Mouse (Mus musculus) fat pad, adult 2 months (tissue): Measurements from ENCODE around the gene Ppm1j.
"Not testable (repeated sequence)": the region's sequence is repeated elsewhere in the genome, so short reads cannot be mapped to it uniquely, and the experiment has no call there.

Experiments
- DNase-seq: peaks from one replicate; pipeline ENCODE4 v3.0.0-alpha.2; 2011; ENCODE audit warnings: low read depth, low spot score; ENCODE audit errors: extremely low read depth

The Ppm1j gene

DNA sequence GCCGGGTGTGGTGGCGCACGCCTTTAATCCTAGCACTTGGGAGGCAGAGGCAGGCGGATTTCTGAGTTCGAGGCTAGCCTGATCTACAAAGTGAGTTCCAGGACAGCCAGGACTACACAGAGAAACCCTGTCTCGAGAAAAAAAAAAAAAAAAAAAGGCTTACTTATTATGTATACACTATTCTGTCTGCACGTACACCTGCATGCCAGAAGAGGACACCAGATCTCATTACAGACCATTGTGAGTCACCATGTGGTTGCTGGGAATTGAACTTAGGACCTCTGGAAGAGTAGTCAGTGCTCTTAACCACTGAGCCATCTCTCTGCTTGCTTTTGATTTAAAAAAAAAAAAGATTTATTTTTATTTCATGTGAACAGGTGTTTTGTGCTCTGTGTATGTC is 32.4 kb downstream of the Ppm1j start:
- DNase-seq, result not testable (repeated sequence)

DNA sequence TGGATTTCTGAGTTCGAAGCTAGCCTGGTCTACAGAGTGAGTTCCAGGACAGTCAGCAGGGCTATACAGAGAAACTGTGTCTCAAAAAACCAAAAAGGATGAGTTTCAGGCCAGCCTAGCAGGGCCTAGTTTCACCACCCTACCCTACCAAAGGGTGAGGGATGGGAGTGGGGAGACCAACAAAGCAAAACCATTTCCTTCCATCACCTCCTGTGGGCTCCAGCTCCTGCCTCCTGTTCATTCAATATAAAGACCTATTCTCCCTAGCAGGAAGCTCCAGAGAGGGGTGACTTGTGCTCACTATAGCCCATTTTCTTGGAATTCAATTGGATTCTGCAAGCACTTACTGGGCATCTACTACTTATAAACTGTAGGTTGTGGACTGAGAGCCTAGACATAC is 33.9 kb downstream of the Ppm1j start:
- DNase-seq, result no peak

DNA sequence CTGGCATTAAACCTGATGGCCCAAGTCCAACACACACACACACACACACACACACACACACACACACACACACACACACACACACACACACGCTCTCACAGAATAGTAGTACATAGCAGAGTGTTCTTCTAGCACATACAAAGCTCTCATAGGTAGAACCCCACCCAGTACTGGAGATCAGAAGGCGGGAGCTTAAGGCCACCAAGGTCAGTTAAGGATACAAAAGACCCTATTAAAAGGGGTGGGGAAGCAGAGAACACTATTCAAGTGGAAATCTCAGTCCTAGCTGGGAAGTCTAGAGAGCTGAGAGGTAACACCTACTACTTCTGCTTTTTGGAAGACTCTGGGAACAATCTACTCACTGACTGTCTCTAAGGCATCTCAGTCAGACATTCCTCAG is 34.5 kb downstream of the Ppm1j start:
- no peak for DNase-seq

DNA sequence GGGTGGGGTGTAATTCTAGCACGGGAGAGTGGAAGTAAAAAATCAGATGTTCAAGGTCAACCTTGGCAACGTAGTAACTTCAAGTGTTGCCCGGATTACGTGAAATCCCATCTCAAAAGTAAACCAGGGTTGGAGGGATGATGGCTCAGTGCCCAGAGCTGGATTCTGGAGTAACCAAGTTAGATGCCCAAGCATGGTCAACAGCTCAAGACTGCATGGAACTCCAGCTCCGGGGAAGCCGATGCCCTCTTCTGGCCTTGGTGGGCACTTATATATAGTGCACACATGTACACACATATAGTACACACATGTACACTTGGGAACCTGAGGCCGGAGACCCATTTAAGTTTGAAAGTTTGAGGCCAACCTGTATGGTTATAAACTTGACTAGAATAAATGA is 35.3 kb downstream of the Ppm1j start:
- DNase-seq, result no peak

DNA sequence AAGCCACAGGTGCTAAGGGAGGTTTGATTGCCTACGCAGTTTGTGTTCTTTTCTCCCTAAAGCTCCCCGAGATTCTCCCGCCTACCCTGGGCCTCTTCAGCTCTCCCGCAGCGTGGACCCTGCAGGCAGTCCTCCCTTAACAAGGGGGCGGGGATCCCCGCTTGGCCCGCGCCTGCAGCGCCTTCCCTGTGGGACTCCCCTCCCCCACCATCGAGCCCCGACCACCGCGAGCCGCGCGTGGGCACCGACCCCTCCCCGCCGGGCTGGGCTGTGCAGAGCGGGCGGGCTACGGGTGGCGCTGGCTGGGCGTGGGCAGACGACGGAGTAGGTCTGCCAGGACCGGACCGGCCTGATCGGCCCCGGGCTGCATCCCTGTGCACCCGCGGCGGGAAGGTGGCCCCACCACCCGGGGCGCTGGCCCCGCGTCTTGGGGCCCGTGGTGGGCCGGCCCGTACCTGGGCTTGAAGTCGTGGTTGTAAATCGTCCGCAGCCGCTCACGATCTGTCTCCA is 36.7 kb downstream of the Ppm1j start:
- no peak for DNase-seq

DNA sequence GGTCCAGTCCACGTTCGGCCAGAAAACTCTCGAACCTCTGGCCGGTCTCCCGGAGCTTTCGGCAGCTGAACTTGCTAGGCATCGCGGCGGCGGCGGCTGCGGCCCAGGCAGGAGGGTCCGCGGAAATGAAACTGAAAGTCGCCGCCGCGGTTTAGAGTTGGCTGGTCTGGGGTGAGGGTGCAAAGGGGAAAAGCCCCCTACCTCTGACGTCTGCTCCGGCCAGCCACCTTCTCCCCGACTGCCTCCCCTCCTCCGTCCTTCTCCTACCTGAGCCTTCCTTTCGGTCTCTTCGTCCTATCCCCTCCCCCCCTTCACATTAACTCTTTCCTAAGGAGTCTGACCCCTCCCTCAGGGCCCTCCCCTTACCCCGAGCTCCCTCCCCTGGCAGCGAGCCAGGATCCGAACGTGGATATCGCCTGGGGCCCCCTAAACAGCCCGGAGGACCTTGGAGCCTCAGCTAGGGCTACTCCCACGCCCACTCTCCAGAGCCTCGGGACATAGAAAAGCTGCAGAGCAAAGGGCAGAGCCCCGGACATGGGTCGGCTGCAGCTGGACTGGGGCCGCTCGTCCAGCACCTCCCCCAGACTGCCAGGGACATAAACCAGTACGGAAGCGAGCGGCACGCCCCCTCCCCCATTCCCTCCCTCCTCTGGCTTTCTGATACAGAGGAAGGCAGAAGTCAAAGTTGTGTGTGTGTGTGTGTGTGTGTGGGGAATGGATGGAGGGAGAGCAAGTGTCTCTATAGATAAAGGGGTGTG is 37.3 kb downstream of the Ppm1j start, which contains the start of gene Mov10:
TSS of gene Mov10 (minus strand) at position 573 of the 758 bp plus-strand sequence.
- no peak for DNase-seq

DNA sequence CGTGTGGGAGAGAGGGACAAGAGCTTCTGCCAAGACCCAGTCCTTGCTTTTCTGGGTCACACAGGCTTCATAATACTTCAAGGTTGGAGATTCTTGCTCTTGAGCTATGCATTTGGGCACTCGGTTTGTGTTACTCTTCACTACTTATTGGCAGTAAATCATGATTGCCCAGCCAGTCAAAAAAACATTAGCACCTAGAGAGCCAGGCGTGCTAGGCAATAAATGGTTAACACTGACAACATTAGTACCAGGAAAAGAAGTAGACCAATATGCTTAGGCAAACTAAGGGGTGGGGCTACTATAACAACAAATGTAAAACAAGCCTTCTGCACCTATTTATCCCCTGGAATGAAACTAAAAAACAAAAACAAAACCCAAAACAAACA is 37.9 kb downstream of the Ppm1j start:
- DNase-seq, result no peak

DNA sequence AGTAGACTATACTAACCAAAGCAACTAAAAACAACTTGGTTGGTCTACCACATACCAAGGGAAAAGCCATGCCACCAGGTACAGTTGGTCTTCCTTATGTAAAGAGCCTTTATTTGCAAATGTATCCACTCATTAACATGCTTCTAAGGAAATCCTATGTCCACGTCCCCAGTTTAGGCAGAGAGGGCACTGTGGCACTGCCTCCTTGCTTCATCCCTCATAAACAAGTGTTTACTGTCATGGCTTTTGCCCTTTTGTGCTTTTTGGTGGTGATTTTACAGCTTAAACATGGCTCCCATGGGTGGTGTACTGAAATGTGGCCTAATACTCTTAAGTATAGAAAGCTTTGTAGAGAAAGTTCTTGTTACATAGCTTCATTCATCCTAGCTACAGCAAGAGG is 39.6 kb downstream of the Ppm1j start:
- no peak for DNase-seq

DNA sequence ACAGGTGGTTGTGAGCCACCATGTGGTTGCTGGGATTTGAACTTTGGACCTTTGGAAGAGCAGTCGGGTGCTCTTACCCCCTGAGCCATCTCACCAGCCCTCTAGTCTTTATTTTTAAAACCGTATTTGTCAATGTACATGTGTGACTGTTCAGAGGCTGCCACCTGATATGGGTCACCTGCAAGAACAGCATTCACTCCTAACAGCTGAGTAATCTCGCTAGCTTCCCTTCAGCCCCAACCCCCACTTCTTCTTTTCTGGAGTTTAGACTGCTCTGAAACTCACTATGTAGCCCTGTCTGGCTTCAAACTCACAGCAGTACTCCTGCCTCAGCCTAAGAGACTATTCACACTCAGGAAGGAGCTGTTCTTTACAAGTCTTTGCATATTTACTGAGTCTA is 41.6 kb downstream of the Ppm1j start:
- no peak for DNase-seq
